Mouse (Mus musculus) mouse embryonic stem cell (cell line): ENCODE data around the gene Slc25a19.

Experiments
- in situ Hi-C, 2 experiments: fragments of 300-500 bp; cut with MboI; formaldehyde crosslinking; loops; 1 replicate in 1 of 2; 3 replicates in 1 of 2; pipeline ENCODE4 v1.14.3; 2019 to 2020; ENCODE audit warnings: low sequenced_read_pairs in 2 of 2, low pct_unique_long_range_greater_than_20kb in 1 of 2, mixed read lengths in 1 of 2; ENCODE audit not compliant: unreplicated experiment in 1 of 2

The Slc25a19 gene

GRCm38 (mm10) chr11:115608421-115609399 lies 19.4 kb downstream of the Slc25a19 start:
- in situ Hi-C loops: no loop called here

GRCm38 (mm10) chr11:115606733-115607132 lies 21.4 kb downstream of the Slc25a19 start:
- in situ Hi-C loops: no loop called here

- in situ Hi-C loops: no loop called here
Observed at GRCm38 (mm10) chr11:115604304-115604696, 23.8 kb downstream of the Slc25a19 start.

- in situ Hi-C loops: no loop called here
Observed at GRCm38 (mm10) chr11:115603476-115604303, 24.4 kb downstream of the Slc25a19 start, which contains the start of the genes Mrps7 and Gga3. Gene Mrps7 (plus strand): TSS chr11:115603925. Gene Gga3 (minus strand): TSS chr11:115604051.

- in situ Hi-C loops: no loop called here
Observed at GRCm38 (mm10) chr11:115603128-115603475, 25.0 kb downstream of the Slc25a19 start.

- in situ Hi-C loops: no loop called here
Observed at GRCm38 (mm10) chr11:115601174-115601573, 26.9 kb downstream of the Slc25a19 start.

GRCm38 (mm10) chr11:115600743-115601142 lies 27.4 kb downstream of the Slc25a19 start:
- in situ Hi-C loops: no loop called here

- in situ Hi-C loops: no loop called here
Observed at GRCm38 (mm10) chr11:115599722-115600121, 28.4 kb downstream of the Slc25a19 start.

GRCm38 (mm10) chr11:115598309-115598708 lies 29.8 kb downstream of the Slc25a19 start:
- in situ Hi-C loops: no loop called here

GRCm38 (mm10) chr11:115595209-115595608 lies 32.9 kb downstream of the Slc25a19 start:
- in situ Hi-C loops: no loop called here

- in situ Hi-C loops: no loop called here
Observed at GRCm38 (mm10) chr11:115590526-115591075, 37.5 kb downstream of the Slc25a19 start.

GRCm38 (mm10) chr11:115587984-115588383 lies 40.1 kb downstream of the Slc25a19 start:
- in situ Hi-C loops: no loop called here

GRCm38 (mm10) chr11:115586403-115586802 lies 41.7 kb downstream of the Slc25a19 start:
- in situ Hi-C loops: no loop called here

- in situ Hi-C loops: no loop called here
Observed at GRCm38 (mm10) chr11:115585573-115586100, 42.5 kb downstream of the Slc25a19 start.

GRCm38 (mm10) chr11:115584376-115585073 lies 43.6 kb downstream of the Slc25a19 start:
- in situ Hi-C loops: no loop called here

- in situ Hi-C loops: no loop called here
Observed at GRCm38 (mm10) chr11:115582913-115583606, 45.0 kb downstream of the Slc25a19 start.

- in situ Hi-C loops: no loop called here
Observed at GRCm38 (mm10) chr11:115579080-115579479, 49.0 kb downstream of the Slc25a19 start.

GRCm38 (mm10) chr11:115564961-115565360 lies 63.1 kb downstream of the Slc25a19 start:
- in situ Hi-C loops: no loop called here
